Mouse (Mus musculus): ENCODE data around the gene Bspry. TPM values are rescaled to one million over a fixed set of nuclear protein-coding genes. Genes with fewer than 3 reads are reported as not detected.
A peak's percentile ranks its signal among the peaks of the same experiment; 100 is the strongest.

Gene Bspry
- total and polyA plus RNA-seq, 3 experiments, result 0.19 to 0.50 TPM; not detected in 1

- H3K27me3 ChIP-seq (ENCODE audit: control insufficient read depth in 1 of 2, insufficient read depth in 2 of 2, low read length in 2 of 2), result no peaks in the 10 kb centered on the region
- DNase-seq (ENCODE audit: low read depth, low spot score), result peak; percentile 95
- H3K4me3 ChIP-seq (ENCODE audit: control insufficient read depth in 1 of 2, insufficient read depth in 1 of 2, low read depth in 2 of 2, low read length in 2 of 2), result peak overlapping the region; percentile 74 to 83
- peaks cover 37% of the 10 kb centered on the region for H3K79me2 ChIP-seq (ENCODE audit: control insufficient read depth, insufficient read depth, low read length, poor library complexity)
- H3K9me3 ChIP-seq (replicated peaks; ENCODE audit: insufficient read depth, low read length), result no peaks in the 10 kb centered on the region
- H3K4me1 ChIP-seq (ENCODE audit: control insufficient read depth in 1 of 2, insufficient read depth in 2 of 2, low read length in 2 of 2), result peaks cover 51 to 61% of the 10 kb centered on the region in 2 experiments
- peak overlapping the region; percentile 80 for H3K27ac ChIP-seq (ENCODE audit: control insufficient read depth, low read depth, low read length)
- H3K36me3 ChIP-seq (ENCODE audit: control insufficient read depth in 1 of 2, insufficient read depth in 2 of 2, low read length in 2 of 2), result peaks cover 0 to 65% of the 10 kb centered on the region in 2 experiments; a peak in 2 of 4 replicates
- peak; percentile 65; the same call in 1 of the 2 replicates for TF ChIP-seq POLR2AphosphoS5 (IDR thresholded peaks at IDR 0.05; ENCODE audit: borderline replicate concordance, low read depth, low read length)
- no peak for TF ChIP-seq CHD1 (IDR thresholded peaks at IDR 0.05; ENCODE audit: low read depth, low read length)
- peak overlapping the region; percentile 92 for H3K9ac ChIP-seq (ENCODE audit: control insufficient read depth, low read depth, low read length, poor library complexity, severe bottlenecking)
These were observed 39.4 kb downstream of the Bspry start for GRCm38 (mm10) chr4:62519122-62519848.

- peaks cover 43% of the 10 kb centered on the region for H3K79me2 ChIP-seq (ENCODE audit: control insufficient read depth, insufficient read depth, low read length, poor library complexity)
- peaks cover 0 to 65% of the 10 kb centered on the region in 2 experiments; a peak in 2 of 4 replicates for H3K36me3 ChIP-seq (ENCODE audit: control insufficient read depth in 1 of 2, insufficient read depth in 2 of 2, low read length in 2 of 2)
- H3K4me3 ChIP-seq (ENCODE audit: control insufficient read depth in 1 of 2, insufficient read depth in 1 of 2, low read depth in 2 of 2, low read length in 2 of 2), result peak within 1 kb of the TSS; percentile 74 to 83
- TF ChIP-seq MYC (IDR thresholded peaks at IDR 0.05; ENCODE audit: low read depth, low read length) (no peak), BHLHE40 (IDR thresholded peaks at IDR 0.05; ENCODE audit: borderline replicate concordance, low read depth, low read length) (no peak), EP300 (IDR thresholded peaks at IDR 0.05; ENCODE audit: low read depth in 1 of 2, low read length in 2 of 2) (no peak), MAX (IDR thresholded peaks at IDR 0.05; ENCODE audit: low read length) (no peak), POLR2AphosphoS5 (IDR thresholded peaks at IDR 0.05; ENCODE audit: borderline replicate concordance, low read depth, low read length) (peak; percentile 31; the same call in 1 of the 2 replicates)
- no peaks in the 10 kb centered on the region for H3K9me3 ChIP-seq (replicated peaks; ENCODE audit: insufficient read depth, low read length)
- DNase-seq (ENCODE audit: low read depth, low spot score), result peak; percentile 97
- peak within 1 kb of the TSS; percentile 92 for H3K9ac ChIP-seq (ENCODE audit: control insufficient read depth, low read depth, low read length, poor library complexity, severe bottlenecking)
- H3K27ac ChIP-seq (ENCODE audit: control insufficient read depth, low read depth, low read length), result peak within 1 kb of the TSS; percentile 80
- no peaks in the 10 kb centered on the region for H3K27me3 ChIP-seq (ENCODE audit: control insufficient read depth in 1 of 2, insufficient read depth in 2 of 2, low read length in 2 of 2)
- H3K4me1 ChIP-seq (ENCODE audit: control insufficient read depth in 1 of 2, insufficient read depth in 2 of 2, low read length in 2 of 2), result peaks cover 51 to 61% of the 10 kb centered on the region in 2 experiments
These were observed 40.0 kb downstream of the Bspry start, which contains the start of gene Alad for GRCm38 (mm10) chr4:62519849-62520233. Gene Alad (minus strand): TSS chr4:62519918.

GRCm38 (mm10) chr4:62520892-62521400 lies 41.1 kb downstream of the Bspry start:
- no peaks in the 10 kb centered on the region for H3K9me3 ChIP-seq (replicated peaks; ENCODE audit: insufficient read depth, low read length)
- peak; percentile 91 for DNase-seq (ENCODE audit: low read depth, low spot score)
- peak overlapping the region; percentile 92 for H3K9ac ChIP-seq (ENCODE audit: control insufficient read depth, low read depth, low read length, poor library complexity, severe bottlenecking)
- H3K79me2 ChIP-seq (ENCODE audit: control insufficient read depth, insufficient read depth, low read length, poor library complexity), result peaks cover 41% of the 10 kb centered on the region
- peak overlapping the region; percentile 74 to 83 for H3K4me3 ChIP-seq (ENCODE audit: control insufficient read depth in 1 of 2, insufficient read depth in 1 of 2, low read depth in 2 of 2, low read length in 2 of 2)
- H3K36me3 ChIP-seq (ENCODE audit: control insufficient read depth in 1 of 2, insufficient read depth in 2 of 2, low read length in 2 of 2), result peaks cover 0 to 56% of the 10 kb centered on the region in 2 experiments; a peak in 2 of 4 replicates
- H3K27ac ChIP-seq (ENCODE audit: control insufficient read depth, low read depth, low read length), result peak overlapping the region; percentile 80
- H3K4me1 ChIP-seq (ENCODE audit: control insufficient read depth in 1 of 2, insufficient read depth in 2 of 2, low read length in 2 of 2), result peaks cover 41 to 50% of the 10 kb centered on the region in 2 experiments
- TF ChIP-seq POLR2AphosphoS5 (IDR thresholded peaks at IDR 0.05; ENCODE audit: borderline replicate concordance, low read depth, low read length) (peak; percentile 96; the same call in 1 of the 2 replicates), E2F4 (IDR thresholded peaks at IDR 0.05; ENCODE audit: borderline replicate concordance, low read depth, low read length) (no peak)
- H3K27me3 ChIP-seq (ENCODE audit: control insufficient read depth in 1 of 2, insufficient read depth in 2 of 2, low read length in 2 of 2), result no peaks in the 10 kb centered on the region
